Mouse (Mus musculus): ENCODE measurements around the gene Cdk6.
"Not testable (repeated sequence)": the region's sequence is repeated elsewhere in the genome, so short reads cannot be mapped to it uniquely, and the experiment has no call there.

Cdk6 gene

DNA sequence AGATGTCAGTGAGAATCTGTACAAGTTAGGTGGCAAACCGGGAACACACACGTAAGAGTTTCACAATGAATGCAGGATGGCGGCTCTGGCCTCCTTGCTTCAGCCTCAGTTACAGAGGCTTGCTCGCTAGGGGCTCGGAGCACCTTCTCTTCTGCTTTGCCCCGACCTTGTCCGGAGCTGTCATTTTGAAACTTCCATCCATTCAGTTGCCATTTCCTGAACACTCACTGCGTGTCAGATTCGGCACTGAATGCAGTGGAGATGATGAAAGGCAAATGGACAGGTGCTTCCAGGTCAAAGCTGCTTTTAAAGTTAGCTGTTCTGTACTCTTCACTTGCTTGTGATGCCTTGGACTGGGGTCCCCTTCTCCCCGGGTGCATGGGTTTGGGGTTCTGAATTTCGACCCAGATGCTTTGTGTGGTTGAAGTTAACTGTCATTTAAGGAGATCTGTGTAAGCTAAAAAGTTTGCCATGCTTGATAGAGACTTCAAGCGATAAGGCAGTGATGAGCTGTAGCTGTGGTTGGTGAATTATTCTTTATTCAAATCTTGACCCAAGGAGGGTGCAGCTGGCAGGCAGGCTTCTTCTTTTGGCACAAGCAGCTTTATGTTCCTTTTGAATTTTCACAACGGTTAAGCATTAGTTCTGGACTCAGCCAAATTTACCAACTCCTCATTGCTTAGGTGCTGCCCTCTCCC, 41.2 kb downstream of the Cdk6 start:
- no peak for DNase-seq

DNA sequence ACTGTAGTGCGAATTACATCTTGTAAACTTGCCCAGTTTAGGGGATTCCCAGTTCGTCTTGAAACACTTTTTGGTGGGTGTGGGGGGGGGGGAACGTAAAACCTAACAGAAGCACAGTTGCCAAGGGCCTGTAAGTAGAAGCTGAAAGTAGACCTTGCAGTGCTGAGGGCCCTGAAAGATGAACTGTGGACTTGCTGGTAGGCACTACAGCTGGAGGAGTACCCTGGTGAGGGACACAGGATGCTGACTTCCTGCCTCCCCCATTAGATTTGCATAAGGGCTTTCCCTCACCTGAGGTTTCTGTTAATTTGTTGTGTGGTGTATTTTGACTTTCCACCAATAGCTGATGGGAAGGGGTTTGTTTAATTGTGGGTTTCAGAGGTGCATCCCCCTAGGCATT, 42.3 kb downstream of the Cdk6 start:
- DNase-seq = peak; percentile 28

DNA sequence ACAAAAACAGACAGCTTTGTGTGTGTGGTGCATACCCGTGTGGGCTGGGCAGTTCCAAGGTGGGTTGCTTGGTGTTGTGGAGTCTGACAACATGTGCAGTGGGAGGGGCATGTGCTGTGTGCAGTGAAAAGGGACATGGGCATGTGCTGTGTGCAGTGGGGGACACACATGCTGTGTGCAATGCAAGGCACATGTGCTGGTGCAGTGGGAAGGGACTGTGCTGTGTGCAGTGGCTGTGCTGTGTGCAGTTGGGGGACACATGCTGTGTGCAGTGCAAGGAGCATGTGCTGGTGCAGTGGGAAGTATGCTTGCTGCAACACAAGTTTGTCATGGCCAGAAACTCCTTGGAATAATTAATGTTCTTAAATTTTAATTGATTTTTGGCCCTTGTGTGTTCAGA, 43.8 kb downstream of the Cdk6 start:
- no peak for DNase-seq

- DNase-seq = no peak
Measured at GRCm38 (mm10) chr5:3386021-3386730, 44.9 kb downstream of the Cdk6 start.

DNA sequence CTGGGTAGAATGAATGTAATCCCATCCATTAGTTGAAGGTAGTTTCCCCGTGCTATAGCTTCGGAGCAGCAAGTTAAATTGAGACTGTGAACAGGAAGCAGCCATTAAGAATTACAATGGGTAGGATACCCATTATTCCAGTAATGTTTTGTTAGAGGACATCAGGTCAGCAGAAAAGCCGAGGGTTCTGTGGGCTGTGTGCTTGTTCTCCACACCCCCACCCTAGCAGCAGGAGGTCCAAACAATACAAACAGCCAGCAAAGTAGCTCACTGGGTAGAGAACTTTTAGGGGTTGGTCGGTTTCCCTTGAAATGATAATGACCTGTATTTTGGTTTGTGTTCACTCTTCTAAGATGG, 45.4 kb downstream of the Cdk6 start:
- no peak for DNase-seq

DNA sequence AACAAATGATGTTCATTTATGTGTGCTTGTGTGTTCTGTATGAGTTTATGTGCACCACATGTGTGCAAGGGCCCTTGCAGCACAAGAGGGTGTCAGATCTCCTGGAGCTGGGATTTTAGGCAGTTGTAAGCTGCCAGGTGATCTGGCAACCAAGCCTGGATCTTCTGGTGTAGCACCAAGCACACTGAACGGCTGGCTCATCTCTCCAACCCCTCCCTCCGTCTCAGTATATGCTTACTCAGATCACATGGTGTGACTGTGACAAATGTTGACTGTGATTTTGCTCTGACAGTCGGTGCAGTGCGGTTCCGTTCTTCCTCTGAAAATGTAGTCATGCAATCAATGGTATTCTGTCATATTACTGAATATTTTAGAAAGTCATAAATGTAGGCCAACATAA, 45.9 kb downstream of the Cdk6 start:
- DNase-seq = no peak

DNA sequence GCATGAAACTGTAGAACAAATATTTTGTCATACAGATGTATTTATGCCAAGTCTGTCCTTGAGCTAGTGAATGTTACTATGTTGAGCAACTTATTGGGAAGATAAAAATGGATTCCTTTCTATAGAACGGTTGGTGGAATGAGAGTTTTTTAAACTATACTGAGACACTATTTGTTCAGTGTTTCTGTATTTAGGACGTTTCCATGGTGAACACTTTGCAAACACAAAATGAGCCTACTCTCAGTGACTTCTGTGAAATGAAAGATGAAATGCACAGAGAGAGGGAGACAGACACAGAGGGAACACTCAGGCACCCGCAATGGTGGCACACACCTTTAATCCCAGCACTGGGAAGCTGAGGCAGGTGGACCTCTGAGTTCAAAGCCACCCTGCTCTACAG, 51.6 kb downstream of the Cdk6 start:
- no peak for DNase-seq

DNA sequence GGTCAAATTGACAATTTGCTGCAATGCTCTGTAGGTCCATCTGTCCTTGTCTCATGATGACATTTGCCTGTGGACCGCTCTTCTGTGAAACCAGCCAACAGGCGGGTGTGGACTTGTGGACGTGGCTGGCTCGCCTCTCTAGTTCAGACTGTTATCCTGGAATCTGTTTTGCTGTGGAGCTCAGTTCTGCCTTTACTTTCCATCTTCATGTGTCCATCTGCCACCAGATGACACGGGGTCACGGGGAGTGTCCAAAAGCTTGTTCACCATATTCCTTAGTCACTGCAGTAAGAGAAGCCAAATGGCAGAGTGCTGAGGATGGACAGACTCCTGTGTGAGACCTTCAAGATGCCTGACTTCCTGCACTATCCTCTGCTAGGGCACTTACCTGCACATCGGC, 52.9 kb downstream of the Cdk6 start:
- no peak for DNase-seq

GRCm38 (mm10) chr5:3395020-3395419, 53.7 kb downstream of the Cdk6 start:
- no peak for DNase-seq

DNA sequence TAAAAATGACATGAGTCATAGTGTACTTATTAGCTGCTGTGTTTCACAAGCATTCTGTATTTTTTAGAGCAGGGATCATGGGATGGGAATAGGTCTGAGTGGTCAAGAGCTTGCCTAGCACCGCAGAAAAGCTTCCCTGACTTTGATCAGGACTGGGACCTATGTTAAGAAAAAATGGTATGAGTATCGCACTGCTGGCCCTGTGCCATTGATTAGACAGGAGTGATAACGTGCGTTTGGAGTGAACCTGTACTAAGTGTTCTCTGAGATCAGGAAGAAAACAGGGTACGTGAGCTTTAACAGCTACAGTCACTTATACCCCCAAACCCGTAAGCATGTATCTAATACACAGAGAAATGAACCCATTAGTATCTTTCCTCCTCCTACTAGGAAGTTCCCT, 54.9 kb downstream of the Cdk6 start:
- no peak for DNase-seq

- no peak for DNase-seq
Measured at GRCm38 (mm10) chr5:3396910-3397575, 55.8 kb downstream of the Cdk6 start.

DNA sequence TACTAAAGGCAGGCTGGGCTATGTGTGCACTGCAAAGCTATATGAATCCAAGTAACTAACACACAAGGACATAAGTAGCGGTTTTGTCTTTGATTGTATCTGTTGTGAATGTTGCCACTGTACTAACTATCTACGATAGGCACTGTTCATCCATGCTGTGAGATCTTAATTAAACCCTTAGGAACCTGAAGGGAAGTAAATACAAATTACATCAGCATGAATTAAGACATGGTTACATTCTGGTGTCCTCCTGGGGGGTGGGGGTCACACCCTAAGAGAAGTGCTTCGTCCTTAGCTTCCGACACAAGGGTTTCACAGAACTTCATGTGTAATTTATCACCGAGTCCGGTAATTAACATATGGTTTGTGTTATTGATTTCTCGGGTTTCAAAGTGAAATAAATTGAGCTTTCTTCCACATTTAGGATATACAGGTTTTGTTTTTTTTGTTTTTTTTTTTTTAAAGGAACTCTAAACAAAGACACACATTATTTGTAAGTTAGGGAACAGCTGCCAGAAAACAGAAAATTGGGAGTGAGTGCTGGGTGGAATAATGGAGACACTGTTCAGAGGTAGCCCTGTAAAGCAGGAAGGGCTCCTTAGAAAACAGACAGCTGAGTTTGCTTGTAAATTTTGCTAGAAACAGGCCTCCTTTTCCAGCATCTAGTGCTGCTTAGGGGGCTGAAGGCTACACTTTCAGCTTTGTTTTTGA, 58.7 kb downstream of the Cdk6 start:
- DNase-seq = no peak

- DNase-seq = no peak
Measured at GRCm38 (mm10) chr5:3405102-3405501, 63.8 kb downstream of the Cdk6 start.

- no peak for DNase-seq
Measured at GRCm38 (mm10) chr5:3405503-3405902, 64.2 kb downstream of the Cdk6 start.

GRCm38 (mm10) chr5:3407926-3408325, 66.6 kb downstream of the Cdk6 start:
- no peak for DNase-seq

GRCm38 (mm10) chr5:3418183-3418582, 76.9 kb downstream of the Cdk6 start:
- not testable (repeated sequence) for DNase-seq

GRCm38 (mm10) chr5:3420094-3420831, 79.0 kb downstream of the Cdk6 start:
- no peak for DNase-seq

GRCm38 (mm10) chr5:3420832-3421228, 79.5 kb downstream of the Cdk6 start:
- DNase-seq = no peak

- DNase-seq = not testable (repeated sequence)
Measured at GRCm38 (mm10) chr5:3433131-3433700, 91.9 kb downstream of the Cdk6 start.

GRCm38 (mm10) chr5:3434105-3434504, 92.8 kb downstream of the Cdk6 start:
- not testable (repeated sequence) for DNase-seq

DNA sequence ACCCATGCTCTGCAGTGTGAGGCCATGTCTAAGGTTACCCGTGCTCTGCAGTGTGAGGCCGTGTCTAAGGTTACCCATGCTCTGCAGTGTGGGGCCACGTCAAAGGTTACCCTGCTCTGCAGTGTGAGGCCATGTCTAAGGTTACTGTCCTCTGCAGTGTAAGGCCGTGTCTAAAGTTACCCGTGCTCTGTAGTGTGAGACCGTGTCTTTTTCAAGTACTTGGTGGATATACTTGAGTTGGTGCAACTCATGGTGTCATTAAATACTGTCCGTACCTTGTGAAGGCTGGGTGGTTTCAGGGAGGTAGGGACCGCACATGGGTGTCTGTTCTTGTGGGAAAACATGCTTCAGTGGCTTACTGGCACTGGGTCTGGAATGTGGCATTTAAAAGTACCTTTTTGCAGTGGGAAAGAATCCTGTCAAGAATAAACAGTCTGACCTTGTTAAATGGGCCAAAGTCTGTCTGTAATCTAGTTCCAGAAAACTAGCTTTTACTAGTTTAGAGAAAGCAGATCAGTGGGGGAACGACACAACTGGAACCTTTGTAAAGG, 97.2 kb downstream of the Cdk6 start:
- not testable (repeated sequence) for DNase-seq

- DNase-seq = not testable (repeated sequence)
Measured at GRCm38 (mm10) chr5:3439386-3439785, 98.1 kb downstream of the Cdk6 start.
